Mouse (Mus musculus): ENCODE measurements around the gene Foxo3.

- TF ChIP-seq CTCF (IDR thresholded peaks at IDR 0.05; ENCODE audit: borderline replicate concordance, insufficient read depth, low read length): no peak
- no peak for TF ChIP-seq POLR2A (IDR thresholded peaks at IDR 0.05; ENCODE audit: low read depth, low read length)
Observed at GRCm38 (mm10) chr10:42237556-42237955, 39.0 kb downstream of the Foxo3 start.

All from embryonic fibroblast, embryonic 13.5 days (primary cell).